Mouse (Mus musculus) hindlimb bud, embryonic 11.5 days (tissue): ENCODE results near the gene BC048507.
"Not testable (repeated sequence)": the region's sequence is repeated elsewhere in the genome, so short reads cannot be mapped to it uniquely, and the experiment has no call there.

Experiments
- DNase-seq: peaks from one replicate; pipeline ENCODE4 v3.0.0-alpha.2; 2012; ENCODE audit warnings: low read depth, low spot score; ENCODE audit errors: extremely low spot score

The BC048507 gene

GRCm38 (mm10) chr13:67863026-67863425 lies at the start of gene BC048507:
Gene BC048507 (plus strand): TSS chr13:67863326.
- DNase-seq, result no peak

GRCm38 (mm10) chr13:67813710-67814660 lies 49.1 kb upstream of the BC048507 start, which contains the start of gene Zfp273:
Gene Zfp273 (plus strand): TSS chr13:67813740.
- DNase-seq, result peak; percentile 76

GRCm38 (mm10) chr13:67818636-67819035 lies 44.5 kb upstream of the BC048507 start:
- DNase-seq, result no peak

- DNase-seq, result no peak
These were observed 32.2 kb upstream of the BC048507 start, which contains the start of gene Gm10037 for GRCm38 (mm10) chr13:67830911-67831336. Gene Gm10037 (plus strand): TSS chr13:67831106.

- not testable (repeated sequence) for DNase-seq
These were observed 30.0 kb upstream of the BC048507 start for GRCm38 (mm10) chr13:67833137-67833536.

- DNase-seq, result no peak
These were observed 19.4 kb upstream of the BC048507 start for GRCm38 (mm10) chr13:67843775-67844118.

GRCm38 (mm10) chr13:67844119-67844852 lies 18.8 kb upstream of the BC048507 start:
- no peak for DNase-seq

- no peak for DNase-seq
These were observed 18.3 kb upstream of the BC048507 start for GRCm38 (mm10) chr13:67844853-67845194.

GRCm38 (mm10) chr13:67850361-67850760 lies 12.8 kb upstream of the BC048507 start:
- DNase-seq, result no peak

GRCm38 (mm10) chr13:67853130-67853529 lies 10.0 kb upstream of the BC048507 start:
- DNase-seq, result no peak

GRCm38 (mm10) chr13:67853983-67854382 lies 9.1 kb upstream of the BC048507 start:
- DNase-seq, result no peak

GRCm38 (mm10) chr13:67857317-67857716 lies 5.8 kb upstream of the BC048507 start:
- no peak for DNase-seq

GRCm38 (mm10) chr13:67862508-67862907 lies 618 bp upstream of the BC048507 start:
- no peak for DNase-seq

- DNase-seq, result no peak
These were observed 1.7 kb downstream of the BC048507 start for GRCm38 (mm10) chr13:67864764-67865350.

- no peak for DNase-seq
These were observed 4.8 kb downstream of the BC048507 start for GRCm38 (mm10) chr13:67867899-67868298.

- DNase-seq, result not testable (repeated sequence)
These were observed 13.0 kb downstream of the BC048507 start for GRCm38 (mm10) chr13:67876049-67876698.

GRCm38 (mm10) chr13:67876699-67877254 lies 13.7 kb downstream of the BC048507 start:
- DNase-seq, result no peak

GRCm38 (mm10) chr13:67883966-67884365 lies 20.8 kb downstream of the BC048507 start:
- DNase-seq, result no peak

GRCm38 (mm10) chr13:67909759-67910158 lies 46.6 kb downstream of the BC048507 start:
- no peak for DNase-seq
